In genomic region chr5:52254602-52255071, GRCm38 (mm10) we compare ENCODE assay signal across 8 mouse cellular contexts.
A peak's percentile ranks its signal among the peaks of the same experiment; 100 is the strongest.
DNase-seq lines count a peak whose midpoint lies in the region; ATAC-seq and TF ChIP-seq lines count a peak whose summit lies in the region.

No protein-coding gene starts in this region.

- peak overlapping the region; percentile 38 for H3K4me2 ChIP-seq in embryonic facial prominence, embryonic 13.5 days
- H3K4me2 ChIP-seq in liver, embryonic 11.5 days, result no peak overlapping the region

- H3K9ac ChIP-seq in embryonic facial prominence, embryonic 13.5 days, result no peak overlapping the region
- no peak overlapping the region for H3K9ac ChIP-seq in liver, embryonic 11.5 days (ENCODE audit: low read depth, low read length)

- no peaks in the 10 kb centered on the region for H3K36me3 ChIP-seq in embryonic facial prominence, embryonic 13.5 days
- no peaks in the 10 kb centered on the region for H3K36me3 ChIP-seq in midbrain, embryonic 10.5 days
- H3K36me3 ChIP-seq in liver, embryonic 11.5 days (ENCODE audit: control insufficient read depth, insufficient read depth, low read length), result no peaks in the 10 kb centered on the region

- H3K4me1 ChIP-seq in embryonic facial prominence, embryonic 13.5 days, result peaks cover 15% of the 10 kb centered on the region
- H3K4me1 ChIP-seq in olfactory bulb, adult 2 months (ENCODE audit: control insufficient read depth, insufficient read depth, low read length), result peaks cover 4% of the 10 kb centered on the region; the same call in 1 of the 2 replicates
- peaks cover 11% of the 10 kb centered on the region; the same call in 1 of the 2 replicates for H3K4me1 ChIP-seq in midbrain, embryonic 10.5 days
- no peaks in the 10 kb centered on the region for H3K4me1 ChIP-seq in liver, embryonic 11.5 days (replicated peaks; ENCODE audit: control insufficient read depth, insufficient read depth, low read length)

- 51% methylated on average over 14 of the region's 14 CpGs for WGBS in embryonic facial prominence, embryonic 13.5 days
- 42% methylated on average over 14 of the region's 14 CpGs for WGBS in olfactory bulb, adult 2 months
- WGBS in midbrain, embryonic 10.5 days, result 88% methylated on average over 14 of the region's 14 CpGs
- 65% methylated on average over 14 of the region's 14 CpGs for WGBS in liver, embryonic 11.5 days

- no peaks in the 10 kb centered on the region for H3K9me3 ChIP-seq in embryonic facial prominence, embryonic 13.5 days
- H3K9me3 ChIP-seq in midbrain, embryonic 10.5 days (replicated peaks), result no peaks in the 10 kb centered on the region
- H3K9me3 ChIP-seq in liver, embryonic 11.5 days (ENCODE audit: control insufficient read depth, low read length), result no peaks in the 10 kb centered on the region

- peak; percentile 8 for DNase-seq in adrenal gland, postnatal 14 days
- no peak for DNase-seq in adrenal gland, adult 8-10 months
- DNase-seq in kidney, adult 18-20 months, result peak; percentile 8
- no peak for DNase-seq in midbrain, embryonic 10.5 days (ENCODE audit: low spot score)
- DNase-seq in liver, embryonic 11.5 days (ENCODE audit: low spot score), result no peak
- no peak for DNase-seq in gastrocnemius, postnatal 10 days

- H3K4me3 ChIP-seq in embryonic facial prominence, embryonic 13.5 days, result no peak overlapping the region
- H3K4me3 ChIP-seq in olfactory bulb, adult 2 months (ENCODE audit: insufficient read depth, low read depth, low read length), result peak overlapping the region; percentile 2; the same call in 1 of the 2 replicates
- H3K4me3 ChIP-seq in midbrain, embryonic 10.5 days, result no peak overlapping the region
- H3K4me3 ChIP-seq in liver, embryonic 11.5 days (ENCODE audit: low read depth, low read length), result no peak overlapping the region

- peak; percentile 74 for ATAC-seq in embryonic facial prominence, embryonic 13.5 days (ENCODE audit: insufficient number of reproducible peaks, insufficient read depth, low FRiP score, low TSS enrichment, low read depth)
- ATAC-seq in liver, embryonic 11.5 days (replicated peaks; ENCODE audit: low FRiP score), result no peak

- no peaks in the 10 kb centered on the region for H3K27me3 ChIP-seq in embryonic facial prominence, embryonic 13.5 days
- H3K27me3 ChIP-seq in midbrain, embryonic 10.5 days (ENCODE audit: low read depth, poor library complexity, severe bottlenecking), result no peaks in the 10 kb centered on the region
- H3K27me3 ChIP-seq in liver, embryonic 11.5 days (replicated peaks; ENCODE audit: control insufficient read depth, insufficient read depth, low read length), result no peaks in the 10 kb centered on the region

- peak overlapping the region; percentile 63 for H3K27ac ChIP-seq in embryonic facial prominence, embryonic 13.5 days
- 0 out of 2 replicates have a peak overlapping the region, but pooled peaks have one; percentile 6 for H3K27ac ChIP-seq in olfactory bulb, adult 2 months (ENCODE audit: insufficient read depth, low read depth, low read length)
- H3K27ac ChIP-seq in midbrain, embryonic 10.5 days (replicated peaks), result no peak overlapping the region
- H3K27ac ChIP-seq in liver, embryonic 11.5 days (ENCODE audit: low read depth, low read length), result no peak overlapping the region; the same call in 1 of the 2 replicates

- no peak for TF ChIP-seq CTCF in olfactory bulb, adult 2 months (IDR thresholded peaks at IDR 0.05; ENCODE audit: insufficient read depth, low read depth, low read length)

- no peak for TF ChIP-seq POLR2A in olfactory bulb, adult 2 months (IDR thresholded peaks at IDR 0.05; ENCODE audit: insufficient read depth, low read depth, low read length)

Comparison
In these comparisons a context has a peak if more than half of its experiments do, and no peak if none do; other contexts are left out.
1. DNase-seq: peak in adrenal gland, postnatal 14 days (single experiment) and kidney, adult 18-20 months (single experiment); none in adrenal gland, adult 8-10 months (single experiment), midbrain, embryonic 10.5 days (single experiment), liver, embryonic 11.5 days (single experiment) and gastrocnemius, postnatal 10 days (single experiment).
2. H3K27ac ChIP-seq: peak in embryonic facial prominence, embryonic 13.5 days (single experiment) and olfactory bulb, adult 2 months (single experiment); none in midbrain, embryonic 10.5 days (single experiment) and liver, embryonic 11.5 days (single experiment).